Mouse (Mus musculus) right cerebral cortex, postnatal 4 days (tissue): ENCODE data around the gene Ablim2.

Source experiments
- DNase-seq: peaks from one replicate; pipeline ENCODE4 v3.0.0-alpha.2; 2022

Ablim2 gene

GRCm38 (mm10) chr5:35773274-35774136 lies 15.8 kb downstream of the Ablim2 start:
- DNase-seq: no peak

GRCm38 (mm10) chr5:35774137-35774424 lies 16.4 kb downstream of the Ablim2 start:
- DNase-seq: no peak

GRCm38 (mm10) chr5:35781116-35781515 lies 23.4 kb downstream of the Ablim2 start:
- DNase-seq: no peak

GRCm38 (mm10) chr5:35782648-35783180 lies 25.0 kb downstream of the Ablim2 start:
- DNase-seq: no peak

- no peak for DNase-seq
Observed at GRCm38 (mm10) chr5:35785853-35786252, 28.2 kb downstream of the Ablim2 start.

GRCm38 (mm10) chr5:35787847-35788246 lies 30.2 kb downstream of the Ablim2 start:
- no peak for DNase-seq

- no peak for DNase-seq
Observed at GRCm38 (mm10) chr5:35788719-35789118, 31.0 kb downstream of the Ablim2 start.

GRCm38 (mm10) chr5:35789697-35790096 lies 32.0 kb downstream of the Ablim2 start:
- DNase-seq: no peak

- DNase-seq: no peak
Observed at GRCm38 (mm10) chr5:35790387-35791065, 32.8 kb downstream of the Ablim2 start.

- no peak for DNase-seq
Observed at GRCm38 (mm10) chr5:35793971-35794370, 36.3 kb downstream of the Ablim2 start.

GRCm38 (mm10) chr5:35794942-35795341 lies 37.3 kb downstream of the Ablim2 start:
- no peak for DNase-seq

- peak; percentile 45 for DNase-seq
Observed at GRCm38 (mm10) chr5:35795481-35796048, 37.9 kb downstream of the Ablim2 start.

- DNase-seq: no peak
Observed at GRCm38 (mm10) chr5:35796136-35796535, 38.5 kb downstream of the Ablim2 start.

- no peak for DNase-seq
Observed at GRCm38 (mm10) chr5:35799090-35799489, 41.4 kb downstream of the Ablim2 start.

- no peak for DNase-seq
Observed at GRCm38 (mm10) chr5:35803416-35803815, 45.7 kb downstream of the Ablim2 start.

GRCm38 (mm10) chr5:35804685-35805084 lies 47.0 kb downstream of the Ablim2 start:
- no peak for DNase-seq

- DNase-seq: no peak
Observed at GRCm38 (mm10) chr5:35805209-35805608, 47.5 kb downstream of the Ablim2 start.

- no peak for DNase-seq
Observed at GRCm38 (mm10) chr5:35807018-35807417, 49.3 kb downstream of the Ablim2 start.

GRCm38 (mm10) chr5:35810526-35810925 lies 52.8 kb downstream of the Ablim2 start:
- peak; percentile 21 for DNase-seq

- DNase-seq: no peak
Observed at GRCm38 (mm10) chr5:35811639-35812295, 54.1 kb downstream of the Ablim2 start.

GRCm38 (mm10) chr5:35814334-35814941 lies 56.8 kb downstream of the Ablim2 start:
- DNase-seq: peak; percentile 36

- no peak for DNase-seq
Observed at GRCm38 (mm10) chr5:35815051-35815450, 57.4 kb downstream of the Ablim2 start.

GRCm38 (mm10) chr5:35817266-35817665 lies 59.6 kb downstream of the Ablim2 start:
- DNase-seq: no peak
